Mouse (Mus musculus): Measurements from ENCODE around the gene Rac2.

Rac2 gene

DNA sequence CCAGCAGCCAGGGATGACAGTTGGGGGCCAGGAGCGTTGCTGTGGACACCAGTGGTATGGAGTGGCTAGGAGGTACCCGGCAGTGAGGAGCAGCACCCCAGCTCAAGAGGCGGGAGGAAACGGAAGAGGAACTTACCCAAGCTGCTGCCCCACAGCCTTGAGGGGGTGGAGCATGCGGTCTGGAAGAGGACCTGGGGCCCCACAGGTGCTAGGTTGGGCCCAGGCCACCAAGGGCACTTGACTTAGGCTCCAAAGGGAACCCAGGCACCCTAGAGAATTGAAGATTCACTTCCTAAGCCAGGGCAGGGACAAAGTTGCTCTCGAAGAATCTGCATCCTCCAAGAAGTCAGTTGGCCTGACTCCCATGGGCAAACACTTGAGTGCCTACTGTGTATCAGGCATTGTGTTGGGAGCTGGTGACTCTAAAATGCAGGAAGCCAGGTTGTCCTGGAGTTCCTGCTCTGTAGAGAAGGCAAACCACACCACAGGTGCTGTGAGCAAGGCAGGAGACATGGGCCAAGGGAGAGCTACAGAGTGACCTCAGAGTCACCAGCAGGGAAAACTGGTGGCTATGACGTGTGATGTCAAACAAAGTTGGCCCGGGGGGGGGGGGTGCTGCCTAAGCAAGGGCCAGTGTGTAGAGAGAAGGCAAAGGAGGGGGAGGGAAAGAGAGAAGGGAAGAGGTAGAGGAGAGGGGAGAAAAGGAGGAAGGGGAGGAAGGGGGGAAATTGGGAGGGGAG, at the start of gene Rac2:
Gene Rac2, minus strand, starts transcription at position 126 of the 740 bp plus-strand sequence.
- DNase-seq (ENCODE audit: low read depth, low spot score): no peak

DNA sequence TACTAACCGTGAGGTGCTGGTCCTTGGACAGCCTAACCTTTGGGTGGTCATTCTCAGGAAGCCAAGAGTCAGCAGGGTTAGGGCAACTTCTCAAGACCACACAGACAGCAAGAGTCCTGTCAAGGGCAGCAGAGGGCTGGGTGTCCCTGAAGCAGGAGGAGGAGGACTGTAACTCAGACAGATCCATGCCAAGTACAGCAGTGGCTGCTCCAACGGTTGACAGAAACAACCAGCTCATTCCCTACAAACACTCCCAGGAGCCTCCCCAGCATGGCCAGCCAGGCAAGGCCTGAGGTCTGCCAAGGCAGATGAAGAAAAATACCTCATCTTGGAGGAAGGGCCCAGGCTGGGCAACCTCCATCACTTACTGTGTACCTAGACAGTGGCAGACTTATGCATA, 44.4 kb upstream of the Rac2 start:
- DNase-seq (ENCODE audit: low read depth, low spot score): no peak

DNA sequence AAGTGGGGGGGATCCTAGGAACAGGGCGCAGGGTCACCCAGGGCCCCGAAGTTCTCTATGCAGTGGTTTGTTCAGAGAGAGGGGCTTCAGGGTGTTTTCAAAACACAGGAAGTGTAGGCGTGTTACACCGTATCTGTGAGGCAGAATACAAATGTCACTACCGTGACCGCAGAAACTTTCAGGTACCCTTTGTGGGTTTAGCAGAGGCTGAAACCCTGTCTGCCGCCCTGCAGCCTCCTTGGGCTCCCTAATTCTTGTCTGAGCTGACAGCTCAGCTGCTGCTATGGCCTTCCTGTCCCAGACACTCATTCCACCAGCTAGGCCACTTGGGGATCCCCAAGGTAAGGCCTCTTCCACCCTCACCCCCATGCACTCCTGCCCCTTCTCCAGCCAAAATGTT, 42.0 kb upstream of the Rac2 start:
- no peak for DNase-seq (ENCODE audit: low read depth, low spot score)

DNA sequence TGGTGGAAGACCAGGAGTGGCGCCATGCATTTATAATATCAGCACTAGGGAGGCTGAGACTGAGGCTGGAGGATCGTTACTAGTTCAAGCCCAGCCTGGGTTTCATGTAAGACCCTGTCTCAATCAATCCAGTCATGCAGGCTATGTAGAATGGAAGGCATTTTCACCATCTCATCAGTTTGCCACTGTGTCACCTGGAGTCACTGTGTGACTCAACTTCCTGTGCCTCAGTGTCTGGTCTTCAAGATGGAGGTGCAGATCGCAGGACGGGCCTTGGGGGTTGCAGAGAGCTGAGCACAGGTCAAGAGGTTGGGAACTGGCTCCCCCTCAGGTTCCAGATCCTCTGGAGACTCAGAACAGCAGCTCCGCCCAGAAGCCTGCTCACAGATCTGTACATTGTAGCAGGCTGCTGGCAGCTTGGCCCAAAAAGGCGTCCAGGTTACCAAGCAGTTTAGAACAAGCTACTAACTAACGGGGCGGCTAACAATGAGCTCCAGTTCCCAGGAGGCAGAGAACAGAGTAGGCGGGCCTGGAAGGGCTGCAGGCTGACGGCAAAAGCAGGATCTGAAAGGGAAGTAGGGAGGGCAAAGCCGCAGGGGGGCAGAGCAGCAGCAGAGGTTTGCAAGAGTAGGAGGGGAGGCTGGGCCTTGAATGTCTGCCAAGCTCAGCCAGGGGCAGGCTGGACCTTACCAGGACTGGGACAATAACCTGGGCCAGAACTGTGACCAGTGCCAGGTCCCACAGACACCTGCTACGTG, 38.3 kb upstream of the Rac2 start:
- peak; percentile 88 for DNase-seq (ENCODE audit: low read depth, low spot score)

DNA sequence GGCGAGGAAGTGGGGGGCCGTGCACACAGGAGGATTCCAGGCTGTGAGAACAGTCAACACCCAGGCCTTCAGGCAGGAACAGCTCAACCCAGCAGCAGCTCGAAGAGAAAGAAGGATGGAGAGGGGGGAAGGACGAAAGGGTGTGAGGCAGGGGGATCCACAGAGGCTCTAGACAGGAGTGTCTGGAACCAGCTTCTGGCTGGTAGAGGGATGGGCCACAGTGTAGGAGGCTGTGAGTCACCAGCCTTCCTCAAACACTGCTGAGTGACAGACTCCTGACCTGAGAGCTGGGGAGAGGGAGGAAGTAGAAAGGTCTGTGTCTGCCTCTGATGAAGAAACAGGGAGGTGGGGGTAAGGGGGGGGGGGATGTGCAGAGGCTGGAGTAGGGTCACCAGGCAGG, 34.9 kb upstream of the Rac2 start:
- DNase-seq (ENCODE audit: low read depth, low spot score): peak; percentile 85

DNA sequence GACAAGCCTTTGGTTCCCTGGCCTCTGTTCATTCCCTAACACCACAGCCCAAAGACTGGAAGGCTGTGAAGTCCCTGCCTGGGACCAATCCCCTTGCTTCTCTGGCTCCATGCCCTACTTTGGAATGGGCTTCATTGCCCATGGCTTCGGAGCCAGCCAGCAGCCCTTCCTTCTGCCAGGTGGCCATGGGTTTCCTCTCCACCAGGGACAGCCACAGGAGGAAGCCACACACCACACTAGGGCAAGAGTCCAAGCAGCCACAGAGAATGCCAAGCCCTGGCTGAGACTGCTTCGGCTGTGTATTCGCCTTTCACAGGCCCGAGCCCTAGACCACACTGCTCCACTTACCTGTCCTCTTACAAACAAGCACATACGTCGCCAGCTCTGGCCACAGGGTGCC, 33.5 kb upstream of the Rac2 start:
- DNase-seq (ENCODE audit: low read depth, low spot score): peak; percentile 87

DNA sequence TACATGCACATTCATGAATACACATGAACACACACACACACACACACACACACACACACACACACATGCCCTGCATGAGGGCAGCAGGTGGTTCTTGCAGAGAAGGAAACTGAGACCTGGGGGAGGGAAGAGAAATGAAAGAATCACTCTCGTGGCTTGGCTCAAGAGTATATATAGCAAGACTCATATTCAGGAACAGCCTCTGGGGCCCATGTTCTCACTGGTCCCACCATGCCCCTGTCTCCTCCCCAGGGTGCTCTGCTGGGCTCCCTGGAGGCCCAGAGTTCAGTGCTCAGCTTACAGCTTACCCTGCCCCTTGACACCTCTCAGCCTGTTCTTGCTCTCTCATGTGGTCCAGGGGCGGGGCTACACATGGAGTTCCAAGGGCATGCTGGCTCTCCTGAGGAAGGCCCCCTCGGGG, 32.8 kb upstream of the Rac2 start:
- DNase-seq (ENCODE audit: low read depth, low spot score): no peak

DNA sequence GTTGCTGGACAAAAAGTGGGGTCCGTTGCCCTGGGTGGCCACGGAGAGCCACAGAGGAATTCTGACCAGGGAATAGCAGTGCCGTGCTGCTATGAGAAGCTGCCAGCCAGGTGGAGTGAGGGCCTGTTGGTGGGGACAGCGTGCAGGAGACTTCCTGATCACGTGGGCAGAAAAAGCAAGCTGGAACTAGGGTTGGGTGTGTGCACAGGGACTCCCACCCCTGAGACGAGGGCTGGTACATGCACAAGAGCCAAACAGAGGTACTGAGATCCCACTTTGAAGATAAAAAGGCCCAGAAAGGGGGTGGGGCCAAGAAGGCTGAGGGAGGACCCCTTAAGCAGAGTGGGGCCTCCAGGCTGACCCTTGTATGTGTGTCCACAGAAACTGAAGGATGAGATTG, 31.7 kb upstream of the Rac2 start:
- DNase-seq (ENCODE audit: low read depth, low spot score): no peak

DNA sequence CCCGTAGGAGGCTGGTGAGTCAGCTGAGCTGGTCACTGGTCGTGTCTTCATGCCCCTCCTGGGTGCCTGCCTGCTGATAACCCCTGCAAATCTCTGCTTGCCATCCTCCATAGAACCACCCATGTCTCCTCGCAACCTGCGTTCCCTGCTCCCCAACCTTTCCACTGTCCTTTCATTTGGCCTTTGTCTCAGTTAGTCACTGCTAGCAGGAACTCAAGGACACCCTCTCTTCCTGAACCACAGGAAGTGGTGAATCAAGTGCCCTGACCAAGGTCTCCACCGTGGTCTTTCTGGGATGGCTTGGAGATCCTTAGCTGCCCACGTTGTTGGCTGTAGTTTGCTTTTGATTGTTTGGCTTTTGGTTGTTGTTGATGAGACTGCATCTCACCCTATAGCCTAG, 28.6 kb upstream of the Rac2 start:
- no peak for DNase-seq (ENCODE audit: low read depth, low spot score)

DNA sequence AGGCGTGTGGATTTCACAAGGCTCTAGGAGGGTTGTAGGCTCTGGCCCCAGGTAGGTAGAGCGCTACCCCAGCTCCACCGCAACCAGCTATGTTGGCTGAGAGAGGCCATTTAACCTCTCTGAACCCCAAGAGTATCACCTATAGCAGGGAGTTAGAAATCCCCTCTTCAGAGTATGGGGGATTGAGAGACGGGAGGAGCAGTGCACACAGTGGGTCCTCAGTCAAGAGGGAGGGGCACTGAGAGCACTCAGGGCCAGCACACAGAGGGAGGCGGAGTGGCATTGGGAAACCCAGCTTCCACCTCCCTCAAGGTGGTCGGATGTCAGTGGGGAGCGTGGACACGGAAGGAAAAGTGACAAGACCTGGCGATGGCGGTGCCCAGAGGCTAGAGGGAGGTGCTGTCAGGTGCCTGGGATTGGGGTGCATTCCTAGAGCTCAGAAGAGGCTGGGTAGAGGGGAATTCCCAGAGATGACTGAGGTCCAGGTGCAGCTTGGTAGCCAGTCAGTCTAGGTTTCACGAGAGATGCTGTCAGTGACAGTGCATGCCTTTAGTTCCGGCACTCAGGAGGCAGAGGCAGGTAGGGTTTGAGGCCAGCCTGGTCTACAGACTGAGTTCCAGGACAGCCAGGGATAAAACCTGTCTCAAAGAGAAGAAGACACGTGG, 27.1 kb upstream of the Rac2 start:
- DNase-seq (ENCODE audit: low read depth, low spot score): no peak

DNA sequence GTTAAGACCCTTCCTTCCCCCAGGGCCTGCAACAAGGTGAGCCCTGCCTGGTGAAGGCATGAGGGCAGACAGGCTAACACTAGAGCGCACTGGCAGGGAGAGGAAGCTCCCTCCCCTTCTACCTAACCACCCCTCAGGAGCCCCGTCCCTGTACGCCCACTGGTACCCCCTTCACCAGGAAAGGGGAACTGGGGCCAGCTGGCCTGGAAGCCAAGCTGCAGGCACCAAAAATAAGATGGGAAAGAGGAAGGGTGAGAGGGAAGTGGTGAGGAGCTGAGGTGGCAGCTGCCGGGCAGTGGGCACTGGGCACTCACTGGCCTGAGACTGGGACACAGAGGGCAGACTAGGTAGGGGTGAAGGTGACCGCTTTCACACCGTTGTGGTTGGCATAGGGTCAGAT, 26.5 kb upstream of the Rac2 start:
- DNase-seq (ENCODE audit: low read depth, low spot score): peak; percentile 48

DNA sequence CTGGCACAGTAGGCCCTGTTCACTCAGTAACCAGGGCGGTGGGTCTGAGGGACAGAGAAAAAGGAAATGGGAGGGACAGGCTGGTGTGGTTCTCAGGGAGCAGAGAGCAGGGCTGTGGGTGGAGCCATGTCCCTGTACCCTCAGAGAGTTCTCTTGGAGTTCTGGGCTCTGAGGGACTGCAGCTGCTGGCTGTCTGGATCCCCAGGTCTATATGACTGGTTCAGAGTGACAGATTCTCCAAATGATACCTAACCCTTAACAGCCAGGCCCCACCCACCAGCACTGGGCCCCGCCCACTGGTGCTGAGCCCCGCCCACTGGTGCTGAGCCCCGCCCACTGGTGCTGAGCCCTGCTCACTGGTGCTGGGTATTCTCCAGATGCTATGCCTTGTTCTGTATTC, 25.1 kb upstream of the Rac2 start:
- DNase-seq (ENCODE audit: low read depth, low spot score): no peak

DNA sequence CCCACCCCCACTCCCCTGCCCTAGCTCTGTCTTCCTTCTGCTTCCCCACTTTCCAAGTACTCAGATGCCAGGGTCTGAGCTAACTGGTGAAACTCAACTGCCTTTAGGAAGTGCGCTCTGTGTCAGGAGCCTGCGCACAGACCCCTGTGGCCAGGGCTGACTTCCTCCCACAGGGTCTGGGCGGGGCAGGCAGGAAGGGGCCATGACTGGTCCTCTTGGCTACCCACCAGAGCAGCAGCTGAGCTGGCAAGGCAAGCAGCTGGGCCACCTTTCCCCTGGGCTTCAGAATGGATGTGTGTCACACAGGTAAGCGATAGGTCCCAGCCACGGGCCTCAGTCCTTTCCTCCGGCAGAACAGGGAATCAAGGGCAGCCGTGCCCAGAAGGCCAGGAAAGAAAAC, 24.3 kb upstream of the Rac2 start, which contains the start of gene Cyth4:
Gene Cyth4, plus strand, starts transcription at position 134 of the 400 bp plus-strand sequence.
- DNase-seq (ENCODE audit: low read depth, low spot score): peak; percentile 49

DNA sequence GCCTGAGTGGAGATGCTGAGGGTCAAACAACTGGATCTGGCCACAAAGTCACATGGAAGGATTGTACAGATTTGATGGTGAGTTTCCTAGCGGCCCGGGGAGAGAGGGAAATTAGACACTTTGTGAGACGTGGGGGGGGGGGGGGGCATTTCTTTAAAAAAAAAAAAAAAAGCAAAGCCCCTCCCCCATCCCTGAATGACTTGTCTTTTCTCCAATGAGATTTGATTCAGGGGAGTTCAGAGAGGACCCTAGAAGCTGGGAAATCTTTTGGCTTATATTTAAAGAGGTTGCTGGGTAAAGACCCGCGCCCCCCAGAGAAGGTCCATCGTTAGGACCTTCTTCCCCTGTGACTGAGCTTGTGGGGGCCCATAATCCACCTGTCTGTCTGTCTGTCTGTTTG, 23.9 kb upstream of the Rac2 start:
- DNase-seq (ENCODE audit: low read depth, low spot score): no peak

DNA sequence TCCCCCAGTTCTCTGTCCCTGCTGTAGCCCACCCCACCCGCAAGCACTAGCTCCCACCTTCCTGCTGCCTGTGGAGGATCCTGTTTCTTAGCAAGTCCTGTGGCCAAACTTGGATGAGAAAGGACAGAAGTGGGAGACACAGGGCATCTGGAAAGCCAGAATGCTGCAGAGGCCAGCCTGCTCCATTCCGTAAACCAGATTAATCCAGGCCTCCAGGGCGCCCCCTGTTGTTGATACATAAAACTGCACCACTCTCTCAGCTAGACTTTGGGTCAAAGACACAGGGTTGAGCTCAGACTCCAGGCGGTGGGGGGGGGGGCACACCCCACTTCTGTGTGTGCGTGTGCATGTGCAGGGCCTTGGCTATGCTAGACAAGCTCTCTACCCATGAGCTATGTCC, 22.9 kb upstream of the Rac2 start:
- DNase-seq (ENCODE audit: low read depth, low spot score): no peak

DNA sequence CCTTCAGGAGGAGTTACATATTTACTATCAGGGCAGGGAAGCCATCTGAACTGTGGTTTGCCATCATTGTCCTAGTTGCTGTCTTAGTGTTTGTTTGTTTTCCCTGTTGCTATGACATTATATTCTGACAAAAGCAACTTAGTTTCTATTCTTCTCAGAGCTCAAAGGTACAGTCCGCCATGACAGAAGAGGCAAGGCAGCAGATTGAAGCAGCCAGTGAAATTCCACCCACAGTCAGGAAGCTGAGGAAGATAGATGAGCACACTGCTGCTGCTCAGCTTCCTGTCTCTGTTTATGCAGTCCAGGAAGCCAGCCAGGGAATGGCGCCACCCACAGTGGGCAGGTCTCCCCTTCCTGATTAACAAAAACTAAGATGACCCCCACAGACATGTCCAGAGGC, 22.2 kb upstream of the Rac2 start:
- DNase-seq (ENCODE audit: low read depth, low spot score): no peak

DNA sequence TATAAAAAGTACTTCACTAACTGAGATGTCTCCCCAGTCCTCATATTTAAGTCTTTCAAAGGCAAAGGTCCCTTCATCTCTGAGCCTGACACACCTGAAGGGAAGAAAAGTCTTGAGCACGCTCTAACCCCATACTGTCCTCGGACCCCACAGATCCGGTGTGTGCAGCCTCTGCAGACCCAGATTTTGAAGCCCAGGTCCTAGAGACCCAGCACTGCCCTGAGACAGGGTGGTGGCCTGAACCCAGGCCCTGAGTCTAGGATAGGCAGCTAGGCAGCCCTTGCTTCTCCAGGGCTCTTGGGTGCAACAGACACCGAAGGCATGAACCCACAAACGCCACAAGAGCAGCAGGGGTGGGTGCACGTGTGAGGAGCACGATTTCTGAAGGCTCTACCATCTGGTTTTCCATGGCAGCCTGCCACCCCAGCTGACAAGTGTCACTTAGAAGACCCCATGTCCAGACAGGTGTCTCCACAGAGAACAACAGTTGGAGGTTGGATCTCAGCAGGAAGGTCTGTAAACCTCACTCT, 21.4 kb upstream of the Rac2 start:
- DNase-seq (ENCODE audit: low read depth, low spot score): no peak

DNA sequence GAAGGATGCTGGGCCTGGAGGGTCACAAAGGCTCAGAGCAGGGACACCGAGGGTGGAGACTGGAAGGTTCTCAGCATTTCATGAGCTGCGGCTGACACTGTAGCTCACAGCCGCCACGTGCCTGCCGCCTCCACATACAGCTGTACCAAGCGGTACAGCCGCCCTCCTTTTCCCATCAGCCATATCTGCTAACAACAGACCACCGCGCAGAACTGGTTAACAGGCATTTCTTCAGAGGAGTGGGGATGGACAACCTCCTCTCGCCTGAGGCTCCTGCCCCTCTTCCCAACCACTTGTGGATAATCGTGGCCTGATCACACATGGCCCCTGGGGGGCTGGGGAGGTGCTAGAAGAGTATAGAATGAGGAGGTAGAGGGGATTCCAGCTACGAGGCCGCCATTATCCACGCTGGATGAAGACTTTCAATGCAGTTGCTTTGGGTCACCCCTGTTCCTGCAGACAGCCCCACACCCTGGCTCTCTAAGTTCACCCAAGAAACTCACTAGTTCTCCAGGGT, 19.9 kb upstream of the Rac2 start:
- no peak for DNase-seq (ENCODE audit: low read depth, low spot score)

DNA sequence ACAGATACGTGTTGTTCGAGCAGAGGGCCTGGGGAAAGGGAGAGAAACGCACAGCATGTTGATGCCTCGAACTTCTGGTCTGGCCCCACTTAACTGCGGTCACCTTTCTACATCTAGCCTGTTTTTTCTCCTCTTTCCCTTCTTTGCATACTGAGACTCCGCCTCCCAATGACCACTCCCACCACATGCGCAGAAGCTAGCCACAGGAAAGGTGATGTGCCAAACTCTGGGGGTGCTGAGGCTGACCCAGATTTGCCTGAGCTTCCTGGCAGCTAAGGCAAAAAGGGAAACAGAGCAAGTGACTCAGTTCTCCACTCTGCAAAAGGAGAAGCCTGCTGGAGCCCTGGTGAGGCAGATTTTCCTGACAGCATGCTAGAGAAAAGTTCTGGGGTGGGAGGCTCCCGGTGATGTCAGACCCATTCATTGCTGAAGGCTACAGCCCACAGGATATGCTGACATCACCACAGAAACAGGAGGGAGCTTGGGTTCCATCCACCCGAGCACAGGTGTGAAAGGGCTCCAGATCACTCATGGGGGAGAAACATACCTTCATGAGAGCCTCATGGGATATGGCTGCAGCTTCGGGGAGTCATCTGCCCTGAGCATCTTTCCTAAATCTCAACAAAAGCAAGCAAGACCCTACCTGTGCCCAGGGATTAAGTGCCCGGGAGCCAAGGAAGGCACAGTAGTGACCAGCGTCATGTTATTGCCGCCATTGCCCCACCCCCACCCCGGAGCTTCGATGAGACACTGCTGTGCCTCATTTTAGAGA, 19.3 kb upstream of the Rac2 start:
- peak; percentile 61 for DNase-seq (ENCODE audit: low read depth, low spot score)

DNA sequence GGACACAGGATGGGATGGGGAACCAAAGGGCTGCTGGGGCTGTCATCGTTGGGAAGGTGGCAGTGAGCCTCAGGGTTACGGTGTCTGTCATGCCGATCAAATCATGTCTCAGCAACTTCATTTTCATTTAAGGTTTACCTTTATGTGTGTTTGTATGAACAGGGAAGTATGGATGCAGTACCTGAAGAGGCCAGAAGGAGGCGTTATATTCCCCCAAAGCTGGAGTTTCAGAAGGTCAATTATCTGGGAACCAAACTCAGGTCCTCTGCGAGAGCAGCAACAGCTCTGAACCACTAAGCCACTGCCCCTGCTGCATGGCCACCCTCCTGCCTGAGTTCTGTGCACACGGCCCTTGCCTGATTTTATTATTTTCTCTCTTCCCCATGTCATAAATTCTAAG, 18.2 kb upstream of the Rac2 start:
- no peak for DNase-seq (ENCODE audit: low read depth, low spot score)

DNA sequence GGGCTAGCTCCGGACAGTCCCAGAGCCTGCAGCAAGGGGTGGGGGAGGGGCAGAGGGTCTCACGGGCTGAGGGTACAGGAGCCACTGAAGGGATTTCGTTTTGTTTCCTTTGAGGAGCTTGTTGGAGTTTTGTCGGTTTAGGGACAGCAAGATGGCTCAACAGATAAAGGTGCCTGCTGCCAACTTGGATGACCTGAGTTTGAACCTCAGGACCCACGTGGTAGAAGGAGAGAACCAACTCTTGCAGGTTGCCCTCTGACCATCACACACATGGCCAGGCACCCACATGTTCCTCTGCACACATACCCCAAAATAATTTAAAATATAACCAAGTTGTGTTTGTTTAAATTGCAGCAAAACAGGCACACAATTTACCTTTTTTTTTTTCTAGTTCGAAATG, 17.4 kb upstream of the Rac2 start:
- no peak for DNase-seq (ENCODE audit: low read depth, low spot score)
